8 mouse cellular contexts compared by ENCODE assay signal in genomic region chr14:99366281-99366987, GRCm38 (mm10).
DNase-seq lines count a peak whose midpoint lies in the region; ATAC-seq and TF ChIP-seq lines count a peak whose summit lies in the region.

No protein-coding gene starts in this region.

- H3K9ac ChIP-seq in intestine, embryonic 15.5 days = no peak overlapping the region
- H3K9ac ChIP-seq in lung, postnatal 0 days (replicated peaks; ENCODE audit: low read depth) = no peak overlapping the region

- H3K4me2 ChIP-seq in intestine, embryonic 15.5 days (replicated peaks) = peak overlapping the region; percentile 47
- H3K4me2 ChIP-seq in lung, postnatal 0 days (replicated peaks; ENCODE audit: low read depth, low read length) = peak overlapping the region; percentile 35

- peak overlapping the region; percentile 57 for H3K4me3 ChIP-seq in E14TG2a.4 (replicated peaks; ENCODE audit: low read length)
- no peak overlapping the region for H3K4me3 ChIP-seq in embryonic facial prominence, embryonic 10.5 days
- H3K4me3 ChIP-seq in intestine, embryonic 15.5 days (replicated peaks) = no peak overlapping the region
- peak overlapping the region; percentile 4; the same call in 1 of the 2 replicates for H3K4me3 ChIP-seq in lung, postnatal 0 days (ENCODE audit: low read depth, low read length)

- ATAC-seq in intestine, embryonic 15.5 days = peak; percentile 88
- ATAC-seq in lung, postnatal 0 days = peak; percentile 62
- ATAC-seq in erythroblast, adult 5-6 weeks (replicated peaks; ENCODE audit: low FRiP score, poor library complexity, severe bottlenecking) = no peak
- ATAC-seq in activated CD4-positive, CD25-positive, alpha-beta regulatory T cell, adult 4 months = no peak
- no peak for ATAC-seq in cerebellum, adult (ENCODE audit: insufficient number of reproducible peaks, low FRiP score, low TSS enrichment)

- no peak for TF ChIP-seq EP300 in lung, postnatal 0 days (IDR thresholded peaks at IDR 0.05)

- peak; percentile 31 for DNase-seq in embryonic facial prominence, embryonic 10.5 days (ENCODE audit: low spot score)
- DNase-seq in lung, postnatal 0 days (ENCODE audit: low spot score) = peak; percentile 39
- DNase-seq in frontal cortex, postnatal 36 days (ENCODE audit: low spot score in 2 of 2) = no peak

- peak overlapping the region; percentile 20 for H3K27ac ChIP-seq in embryonic facial prominence, embryonic 10.5 days (replicated peaks)
- H3K27ac ChIP-seq in intestine, embryonic 15.5 days = peak overlapping the region; percentile 9; the same call in 1 of the 2 replicates
- no peak overlapping the region for H3K27ac ChIP-seq in lung, postnatal 0 days (ENCODE audit: low read length)

- peaks cover 2% of the 10 kb centered on the region; the same call in 1 of the 2 replicates for H3K27me3 ChIP-seq in E14TG2a.4 (ENCODE audit: insufficient read depth, low read length)
- H3K27me3 ChIP-seq in embryonic facial prominence, embryonic 10.5 days (replicated peaks; ENCODE audit: low read depth, poor library complexity, severe bottlenecking) = no peaks in the 10 kb centered on the region
- no peaks in the 10 kb centered on the region for H3K27me3 ChIP-seq in intestine, embryonic 15.5 days (replicated peaks)
- no peaks in the 10 kb centered on the region for H3K27me3 ChIP-seq in lung, postnatal 0 days (replicated peaks; ENCODE audit: insufficient read depth, low read length)

- H3K36me3 ChIP-seq in E14TG2a.4 (ENCODE audit: insufficient read depth, low read length) = no peaks in the 10 kb centered on the region
- H3K36me3 ChIP-seq in embryonic facial prominence, embryonic 10.5 days (replicated peaks) = no peaks in the 10 kb centered on the region
- no peaks in the 10 kb centered on the region for H3K36me3 ChIP-seq in intestine, embryonic 15.5 days
- H3K36me3 ChIP-seq in lung, postnatal 0 days (ENCODE audit: insufficient read depth, low read length) = no peaks in the 10 kb centered on the region

- peaks cover 21% of the 10 kb centered on the region for H3K4me1 ChIP-seq in E14TG2a.4 (replicated peaks; ENCODE audit: low read depth, low read length)
- H3K4me1 ChIP-seq in embryonic facial prominence, embryonic 10.5 days = peaks cover 17% of the 10 kb centered on the region
- H3K4me1 ChIP-seq in intestine, embryonic 15.5 days (replicated peaks) = peaks cover 2% of the 10 kb centered on the region; the same call in 1 of the 2 replicates
- no peaks in the 10 kb centered on the region for H3K4me1 ChIP-seq in lung, postnatal 0 days (ENCODE audit: insufficient read depth, low read depth, low read length)

- H3K9me3 ChIP-seq in E14TG2a.4 (ENCODE audit: low read length) = no peaks in the 10 kb centered on the region
- H3K9me3 ChIP-seq in embryonic facial prominence, embryonic 10.5 days = no peaks in the 10 kb centered on the region
- H3K9me3 ChIP-seq in intestine, embryonic 15.5 days = no peaks in the 10 kb centered on the region
- no peaks in the 10 kb centered on the region for H3K9me3 ChIP-seq in lung, postnatal 0 days (ENCODE audit: low read length)

- TF ChIP-seq CTCF in E14TG2a.4 (conservative IDR thresholded peaks at IDR 0.05; ENCODE audit: low read length) = no peak
- TF ChIP-seq CTCF in lung, postnatal 0 days (IDR thresholded peaks at IDR 0.05) = no peak

- WGBS in embryonic facial prominence, embryonic 10.5 days = 73% methylated on average over 21 of the region's 21 CpGs
- WGBS in intestine, embryonic 15.5 days = 52% methylated on average over 21 of the region's 21 CpGs
- 47% methylated on average over 21 of the region's 21 CpGs for WGBS in lung, postnatal 0 days

Comparison
In these comparisons a context has a peak if more than half of its experiments do, and no peak if none do; other contexts are left out.
1. H3K4me3 ChIP-seq: peak in E14TG2a.4 (single experiment) and lung, postnatal 0 days (single experiment); none in embryonic facial prominence, embryonic 10.5 days (single experiment) and intestine, embryonic 15.5 days (single experiment).
2. DNase-seq: peak in embryonic facial prominence, embryonic 10.5 days (single experiment) and lung, postnatal 0 days (single experiment); none in frontal cortex, postnatal 36 days (0 of 2).
3. ATAC-seq: peak in intestine, embryonic 15.5 days (single experiment) and lung, postnatal 0 days (single experiment); none in erythroblast, adult 5-6 weeks (single experiment), activated CD4-positive, CD25-positive, alpha-beta regulatory T cell, adult 4 months (single experiment) and cerebellum, adult (single experiment).